Mouse (Mus musculus): ENCODE results near the gene Dbr1. TPM values are rescaled to one million over a fixed set of nuclear protein-coding genes. Genes with fewer than 3 reads are reported as not detected.

The Dbr1 gene
- polyA plus RNA-seq, 1 experiment: 10.8 TPM

DNA sequence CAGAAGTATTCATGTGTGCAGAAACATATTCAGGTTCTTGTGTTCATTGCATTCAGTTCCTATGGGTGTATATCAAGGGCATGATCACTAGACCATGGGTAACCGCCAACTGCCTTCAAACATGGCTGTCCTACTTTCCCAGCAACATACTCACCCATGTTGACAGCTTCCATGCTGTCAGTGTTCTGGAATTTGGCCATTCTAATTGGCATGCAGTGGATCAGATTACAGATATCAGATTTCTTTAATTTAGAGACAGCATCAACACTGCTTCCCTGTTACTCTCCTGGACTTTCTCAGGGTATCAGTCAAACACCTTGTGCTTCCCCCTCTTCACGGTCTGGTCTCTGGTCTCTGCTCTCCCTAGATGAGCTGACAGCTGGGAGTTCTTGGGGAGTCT lies 28.0 kb downstream of the Dbr1 start:
- H3K27ac ChIP-seq (ENCODE audit: insufficient read depth, low read length): no peak overlapping the region
- H3K4me1 ChIP-seq (ENCODE audit: control insufficient read depth, insufficient read depth, low read length): no peaks in the 10 kb centered on the region
- TF ChIP-seq POLR2A (IDR thresholded peaks at IDR 0.05; ENCODE audit: extremely low read depth, insufficient read depth, low read length) (no peak), CTCF (IDR thresholded peaks at IDR 0.05; ENCODE audit: extremely low read depth, insufficient read depth, low read length) (no peak)

DNA sequence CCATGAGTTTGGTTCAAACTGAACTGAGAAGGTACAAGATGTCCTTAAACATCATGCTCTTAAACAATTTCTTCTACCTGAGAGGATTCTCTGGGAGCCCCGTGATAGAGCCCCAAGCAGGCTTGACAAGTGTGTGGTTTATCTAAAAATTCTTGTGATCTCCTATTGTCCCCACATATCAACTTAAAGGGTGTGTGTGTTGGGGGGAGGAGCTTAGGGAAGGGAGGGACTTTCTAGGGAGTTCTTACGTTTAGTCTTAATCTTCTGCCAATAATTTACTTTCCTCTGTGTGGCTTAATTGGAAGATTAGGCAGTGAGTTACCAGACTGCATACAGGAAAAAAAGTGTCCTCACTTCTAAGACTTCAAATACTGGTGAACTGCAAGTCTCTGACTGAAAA lies 36.6 kb downstream of the Dbr1 start, which contains the start of gene A4gnt:
Gene A4gnt, plus strand, starts transcription at position 301 of the 400 bp plus-strand sequence.
- TF ChIP-seq CTCF (IDR thresholded peaks at IDR 0.05; ENCODE audit: extremely low read depth, insufficient read depth, low read length): no peak
- no peak within 1 kb of the TSS for H3K4me3 ChIP-seq (ENCODE audit: insufficient read depth, low read length)
- no peaks in the 10 kb centered on the region for H3K4me1 ChIP-seq (ENCODE audit: control insufficient read depth, insufficient read depth, low read length)

More for the DNA sequence above, 28.0 kb downstream of the Dbr1 start:
- no peak overlapping the region for H3K4me3 ChIP-seq (ENCODE audit: insufficient read depth, low read length)

GRCm38 (mm10) chr9:99619688-99620087 lies 44.1 kb downstream of the Dbr1 start:
- no peak overlapping the region for H3K27ac ChIP-seq (ENCODE audit: insufficient read depth, low read length)
- H3K4me1 ChIP-seq (ENCODE audit: control insufficient read depth, insufficient read depth, low read length): no peaks in the 10 kb centered on the region
- TF ChIP-seq POLR2A (IDR thresholded peaks at IDR 0.05; ENCODE audit: extremely low read depth, insufficient read depth, low read length): no peak
- TF ChIP-seq CTCF (IDR thresholded peaks at IDR 0.05; ENCODE audit: extremely low read depth, insufficient read depth, low read length): no peak
- H3K4me3 ChIP-seq (ENCODE audit: insufficient read depth, low read length): no peak overlapping the region

More for the DNA sequence above, 36.6 kb downstream of the Dbr1 start, which contains the start of gene A4gnt:
- H3K27ac ChIP-seq (ENCODE audit: insufficient read depth, low read length): no peak within 1 kb of the TSS

GRCm38 (mm10) chr9:99620196-99620595 lies 44.6 kb downstream of the Dbr1 start:
- TF ChIP-seq POLR2A (IDR thresholded peaks at IDR 0.05; ENCODE audit: extremely low read depth, insufficient read depth, low read length) (no peak), CTCF (IDR thresholded peaks at IDR 0.05; ENCODE audit: extremely low read depth, insufficient read depth, low read length) (no peak)
- H3K27ac ChIP-seq (ENCODE audit: insufficient read depth, low read length): no peak overlapping the region

GRCm38 (mm10) chr9:99622034-99622433 lies 46.4 kb downstream of the Dbr1 start:
- H3K27ac ChIP-seq (ENCODE audit: insufficient read depth, low read length): no peak overlapping the region
- no peaks in the 10 kb centered on the region for H3K4me1 ChIP-seq (ENCODE audit: control insufficient read depth, insufficient read depth, low read length)
- no peak overlapping the region for H3K4me3 ChIP-seq (ENCODE audit: insufficient read depth, low read length)
- no peak for TF ChIP-seq CTCF (IDR thresholded peaks at IDR 0.05; ENCODE audit: extremely low read depth, insufficient read depth, low read length)
- TF ChIP-seq POLR2A (IDR thresholded peaks at IDR 0.05; ENCODE audit: extremely low read depth, insufficient read depth, low read length): no peak

More at GRCm38 (mm10) chr9:99620196-99620595, 44.6 kb downstream of the Dbr1 start:
- H3K4me1 ChIP-seq (ENCODE audit: control insufficient read depth, insufficient read depth, low read length): no peaks in the 10 kb centered on the region
- H3K4me3 ChIP-seq (ENCODE audit: insufficient read depth, low read length): no peak overlapping the region

GRCm38 (mm10) chr9:99622966-99623365 lies 47.4 kb downstream of the Dbr1 start:
- no peak for TF ChIP-seq CTCF (IDR thresholded peaks at IDR 0.05; ENCODE audit: extremely low read depth, insufficient read depth, low read length)
- TF ChIP-seq POLR2A (IDR thresholded peaks at IDR 0.05; ENCODE audit: extremely low read depth, insufficient read depth, low read length): no peak
- no peak overlapping the region for H3K27ac ChIP-seq (ENCODE audit: insufficient read depth, low read length)
- no peaks in the 10 kb centered on the region for H3K4me1 ChIP-seq (ENCODE audit: control insufficient read depth, insufficient read depth, low read length)
- no peak overlapping the region for H3K4me3 ChIP-seq (ENCODE audit: insufficient read depth, low read length)

- Histone ChIP-seq H3K27ac (ENCODE audit: insufficient read depth, low read length) (no peak overlapping the region), H3K4me1 (ENCODE audit: control insufficient read depth, insufficient read depth, low read length) (no peaks in the 10 kb centered on the region), H3K4me3 (ENCODE audit: insufficient read depth, low read length) (no peak overlapping the region)
- no peak for TF ChIP-seq POLR2A (IDR thresholded peaks at IDR 0.05; ENCODE audit: extremely low read depth, insufficient read depth, low read length)
- TF ChIP-seq CTCF (IDR thresholded peaks at IDR 0.05; ENCODE audit: extremely low read depth, insufficient read depth, low read length): no peak
Measured at GRCm38 (mm10) chr9:99624117-99624516, 48.5 kb downstream of the Dbr1 start.

- peak overlapping the region; percentile 77 for H3K27ac ChIP-seq (ENCODE audit: insufficient read depth, low read length)
Measured at GRCm38 (mm10) chr9:99628581-99628980, 53.0 kb downstream of the Dbr1 start.

DNA sequence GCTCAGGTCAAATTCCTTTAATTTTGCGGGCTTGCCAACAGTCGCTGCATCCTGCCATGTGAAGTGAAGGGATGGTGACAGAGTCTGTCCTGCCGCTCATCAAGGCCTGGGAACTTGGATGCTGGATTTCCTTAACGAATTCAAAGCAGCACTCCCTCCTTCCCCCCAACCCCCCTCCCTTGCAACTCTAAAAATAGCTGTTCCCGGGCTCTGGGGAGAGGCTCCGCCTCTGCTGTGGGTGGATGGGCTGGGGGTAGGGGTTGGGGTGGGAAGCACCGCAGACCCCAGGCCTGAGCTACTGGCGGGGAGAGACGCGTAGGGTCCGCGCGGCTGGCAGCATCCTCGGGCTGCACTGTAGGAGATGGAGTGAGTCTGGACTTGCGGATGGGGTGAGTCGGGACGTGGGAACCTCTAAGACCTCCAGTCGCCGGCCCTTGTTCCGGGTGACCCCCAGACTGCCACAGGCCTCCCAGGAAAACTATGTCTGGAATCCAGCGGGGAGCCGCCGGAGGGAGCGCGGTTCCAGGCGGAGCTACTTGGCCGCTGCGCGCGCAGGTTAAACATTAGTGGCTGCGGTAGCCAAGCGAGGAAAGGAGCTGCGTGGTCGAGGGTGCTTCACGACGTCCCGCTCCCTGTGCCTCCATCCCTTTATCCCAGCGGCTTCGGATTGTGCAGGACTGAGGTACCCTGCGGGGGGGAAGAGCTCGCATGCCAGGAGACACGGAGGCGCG lies 53.8 kb downstream of the Dbr1 start, which contains the start of gene Dzip1l:
Gene Dzip1l, plus strand, starts transcription at position 216 of the 731 bp plus-strand sequence.
- peak within 1 kb of the TSS; percentile 69 for H3K4me3 ChIP-seq (ENCODE audit: insufficient read depth, low read length)
- H3K27ac ChIP-seq (ENCODE audit: insufficient read depth, low read length): peak within 1 kb of the TSS; percentile 82
- H3K4me1 ChIP-seq (ENCODE audit: control insufficient read depth, insufficient read depth, low read length): no peaks in the 10 kb centered on the region
- TF ChIP-seq POLR2A (IDR thresholded peaks at IDR 0.05; ENCODE audit: extremely low read depth, insufficient read depth, low read length) (peak; percentile 64; the same call in 1 of the 2 replicates), CTCF (IDR thresholded peaks at IDR 0.05; ENCODE audit: extremely low read depth, insufficient read depth, low read length) (no peak)

More at GRCm38 (mm10) chr9:99628581-99628980, 53.0 kb downstream of the Dbr1 start:
- Histone ChIP-seq H3K4me1 (ENCODE audit: control insufficient read depth, insufficient read depth, low read length) (no peaks in the 10 kb centered on the region), H3K4me3 (ENCODE audit: insufficient read depth, low read length) (no peak overlapping the region; the same call in 1 of the 2 replicates)
- TF ChIP-seq CTCF (IDR thresholded peaks at IDR 0.05; ENCODE audit: extremely low read depth, insufficient read depth, low read length) (no peak), POLR2A (IDR thresholded peaks at IDR 0.05; ENCODE audit: extremely low read depth, insufficient read depth, low read length) (no peak)

GRCm38 (mm10) chr9:99630071-99630470 lies 54.5 kb downstream of the Dbr1 start:
- TF ChIP-seq POLR2A (IDR thresholded peaks at IDR 0.05; ENCODE audit: extremely low read depth, insufficient read depth, low read length) (no peak), CTCF (IDR thresholded peaks at IDR 0.05; ENCODE audit: extremely low read depth, insufficient read depth, low read length) (no peak)
- Histone ChIP-seq H3K27ac (ENCODE audit: insufficient read depth, low read length) (peak overlapping the region; percentile 82), H3K4me3 (ENCODE audit: insufficient read depth, low read length) (peak overlapping the region; percentile 69), H3K4me1 (ENCODE audit: control insufficient read depth, insufficient read depth, low read length) (no peaks in the 10 kb centered on the region)
